Mouse (Mus musculus): Measurements from ENCODE around the gene Krt24. TPM values are rescaled to one million over a fixed set of nuclear protein-coding genes. Genes with fewer than 3 reads are reported as not detected.

Gene Krt24
- polyA plus RNA-seq, 2 experiments: not detected

GRCm38 (mm10) chr11:99243820-99244374, 41.2 kb downstream of the Krt24 start, which contains the start of gene Krt222:
TSS of gene Krt222 (minus strand) at chr11:99244085.
- DNase-seq (ENCODE audit: low read depth in 3 of 3, low spot score in 3 of 3) (no peak), ATAC-seq (ENCODE audit: insufficient read depth) (no peak)
- Histone ChIP-seq H3K9me3 (ENCODE audit: control insufficient read depth, low read length) (no peaks in the 10 kb centered on the region), H3K4me2 (ENCODE audit: low read depth) (peak within 1 kb of the TSS; percentile 30), H3K27ac (no peak within 1 kb of the TSS), H3K4me1 (replicated peaks; ENCODE audit: control insufficient read depth in 2 of 2, insufficient read depth in 2 of 2, low read length in 1 of 2) (no peaks in the 10 kb centered on the region), H3K27me3 (ENCODE audit: control insufficient read depth, insufficient read depth, low read length) (no peaks in the 10 kb centered on the region), H3K9ac (replicated peaks) (no peak within 1 kb of the TSS), H3K36me3 (replicated peaks; ENCODE audit: control insufficient read depth, insufficient read depth, low read depth) (no peaks in the 10 kb centered on the region), H3K4me3 (ENCODE audit: insufficient read depth in 1 of 2, low read depth in 2 of 2, low read length in 2 of 2) (peak within 1 kb of the TSS; percentile 0 to 12; a peak in 1 of 4 replicates)
- TF ChIP-seq CTCF (IDR thresholded peaks at IDR 0.05; ENCODE audit: low read depth) (no peak), EP300 (IDR thresholded peaks at IDR 0.05; ENCODE audit: low read depth) (no peak)
- 7% methylated on average over 17 of the region's 17 CpGs for WGBS (ENCODE audit: insufficient replicate concordance)

GRCm38 (mm10) chr11:99243200-99243819, 41.8 kb downstream of the Krt24 start:
- Histone ChIP-seq H3K4me3 (ENCODE audit: insufficient read depth in 1 of 2, low read depth in 2 of 2, low read length in 2 of 2) (0 out of 4 replicates have a peak overlapping the region, but pooled peaks of 1 of the 2 experiments have one; percentile 0), H3K4me1 (replicated peaks; ENCODE audit: control insufficient read depth in 2 of 2, insufficient read depth in 2 of 2, low read length in 1 of 2) (peaks cover 0 to 4% of the 10 kb centered on the region in 2 experiments; a peak in 1 of 4 replicates), H3K27me3 (ENCODE audit: control insufficient read depth, insufficient read depth, low read length) (no peaks in the 10 kb centered on the region), H3K9me3 (ENCODE audit: control insufficient read depth, low read length) (no peaks in the 10 kb centered on the region), H3K27ac (no peak overlapping the region), H3K4me2 (ENCODE audit: low read depth) (peak overlapping the region; percentile 30), H3K9ac (replicated peaks) (no peak overlapping the region), H3K36me3 (replicated peaks; ENCODE audit: control insufficient read depth, insufficient read depth, low read depth) (no peaks in the 10 kb centered on the region)
- no peak for DNase-seq (ENCODE audit: low read depth in 3 of 3, low spot score in 3 of 3)
- WGBS (ENCODE audit: insufficient replicate concordance): 63% methylated on average over 3 of the region's 3 CpGs
- no peak for ATAC-seq (ENCODE audit: insufficient read depth)
- TF ChIP-seq EP300 (IDR thresholded peaks at IDR 0.05; ENCODE audit: low read depth): no peak

GRCm38 (mm10) chr11:99242056-99242455, 43.0 kb downstream of the Krt24 start:
- 46% methylated on average over 5 of the region's 5 CpGs for WGBS (ENCODE audit: insufficient replicate concordance)
- ATAC-seq (ENCODE audit: insufficient read depth) (no peak), DNase-seq (ENCODE audit: low read depth in 3 of 3, low spot score in 3 of 3) (no peak)
- H3K27ac ChIP-seq: no peak overlapping the region
- H3K27me3 ChIP-seq (ENCODE audit: control insufficient read depth, insufficient read depth, low read length): no peaks in the 10 kb centered on the region
- TF ChIP-seq EP300 (IDR thresholded peaks at IDR 0.05; ENCODE audit: low read depth) (no peak), CTCF (IDR thresholded peaks at IDR 0.05; ENCODE audit: low read depth) (no peak)
- no peaks in the 10 kb centered on the region for H3K36me3 ChIP-seq (replicated peaks; ENCODE audit: control insufficient read depth, insufficient read depth, low read depth)
- no peak overlapping the region for H3K9ac ChIP-seq (replicated peaks)
- no peak overlapping the region for H3K4me3 ChIP-seq (ENCODE audit: insufficient read depth in 1 of 2, low read depth in 2 of 2, low read length in 2 of 2)
- no peak overlapping the region for H3K4me2 ChIP-seq (ENCODE audit: low read depth)
- peaks cover 0 to 4% of the 10 kb centered on the region in 2 experiments; a peak in 1 of 4 replicates for H3K4me1 ChIP-seq (replicated peaks; ENCODE audit: control insufficient read depth in 2 of 2, insufficient read depth in 2 of 2, low read length in 1 of 2)
- H3K9me3 ChIP-seq (ENCODE audit: control insufficient read depth, low read length): no peaks in the 10 kb centered on the region

GRCm38 (mm10) chr11:99238468-99238867, 46.6 kb downstream of the Krt24 start:
- no peak for DNase-seq (ENCODE audit: low read depth in 3 of 3, low spot score in 3 of 3)
- WGBS (ENCODE audit: insufficient replicate concordance): 13% methylated on average over 14 of the region's 14 CpGs

GRCm38 (mm10) chr11:99231049-99231816, 53.8 kb downstream of the Krt24 start:
- peaks cover 14% of the 10 kb centered on the region for H3K36me3 ChIP-seq (replicated peaks; ENCODE audit: control insufficient read depth, insufficient read depth, low read depth)
- peak overlapping the region; percentile 76 to 91 for H3K4me3 ChIP-seq (ENCODE audit: insufficient read depth in 1 of 2, low read depth in 2 of 2, low read length in 2 of 2)
- no peaks in the 10 kb centered on the region for H3K27me3 ChIP-seq (ENCODE audit: control insufficient read depth, insufficient read depth, low read length)
- H3K9ac ChIP-seq (replicated peaks): peak overlapping the region; percentile 97
- H3K4me2 ChIP-seq (ENCODE audit: low read depth): peak overlapping the region; percentile 86
- DNase-seq (ENCODE audit: low read depth in 3 of 3, low spot score in 3 of 3) (no peak), ATAC-seq (ENCODE audit: insufficient read depth) (no peak; the same call in 1 of the 2 replicates)
- peak overlapping the region; percentile 62 for H3K27ac ChIP-seq
- TF ChIP-seq EP300 (IDR thresholded peaks at IDR 0.05; ENCODE audit: low read depth) (no peak), CTCF (IDR thresholded peaks at IDR 0.05; ENCODE audit: low read depth) (no peak)
- 26% methylated on average over 15 of the region's 15 CpGs for WGBS (ENCODE audit: insufficient replicate concordance)
- no peaks in the 10 kb centered on the region for H3K9me3 ChIP-seq (ENCODE audit: control insufficient read depth, low read length)
- H3K4me1 ChIP-seq (replicated peaks; ENCODE audit: control insufficient read depth in 2 of 2, insufficient read depth in 2 of 2, low read length in 1 of 2): peaks cover 15 to 24% of the 10 kb centered on the region in 2 experiments

More at GRCm38 (mm10) chr11:99238468-99238867, 46.6 kb downstream of the Krt24 start:
- no peak for TF ChIP-seq EP300 (IDR thresholded peaks at IDR 0.05; ENCODE audit: low read depth)
- no peak for TF ChIP-seq CTCF (IDR thresholded peaks at IDR 0.05; ENCODE audit: low read depth)
- Histone ChIP-seq H3K4me1 (replicated peaks; ENCODE audit: control insufficient read depth in 2 of 2, insufficient read depth in 2 of 2, low read length in 1 of 2) (peaks cover 0 to 4% of the 10 kb centered on the region in 2 experiments; a peak in 1 of 4 replicates), H3K27me3 (ENCODE audit: control insufficient read depth, insufficient read depth, low read length) (no peaks in the 10 kb centered on the region), H3K27ac (no peak overlapping the region), H3K4me2 (ENCODE audit: low read depth) (no peak overlapping the region), H3K36me3 (replicated peaks; ENCODE audit: control insufficient read depth, insufficient read depth, low read depth) (no peaks in the 10 kb centered on the region), H3K9ac (replicated peaks) (no peak overlapping the region), H3K9me3 (ENCODE audit: control insufficient read depth, low read length) (no peaks in the 10 kb centered on the region), H3K4me3 (ENCODE audit: insufficient read depth in 1 of 2, low read depth in 2 of 2, low read length in 2 of 2) (no peak overlapping the region)
- no peak for ATAC-seq (ENCODE audit: insufficient read depth)
